Mouse (Mus musculus) hindlimb bud, embryonic 11.5 days (tissue): ENCODE results near the gene Dkk3.
"Not testable (repeated sequence)": the region's sequence is repeated elsewhere in the genome, so short reads cannot be mapped to it uniquely, and the experiment has no call there.

Experiments used
- DNase-seq: peaks from one replicate; pipeline ENCODE4 v3.0.0-alpha.2; 2012; ENCODE audit warnings: low read depth, low spot score; ENCODE audit errors: extremely low spot score

The Dkk3 gene

GRCm38 (mm10) chr7:112169955-112170692 is 11.3 kb upstream of the Dkk3 start:
- no peak for DNase-seq

GRCm38 (mm10) chr7:112165593-112165992 is 6.7 kb upstream of the Dkk3 start:
- DNase-seq, result no peak

- not testable (repeated sequence) for DNase-seq
These were observed 6.2 kb upstream of the Dkk3 start for GRCm38 (mm10) chr7:112165032-112165431.

GRCm38 (mm10) chr7:112164430-112164829 is 5.6 kb upstream of the Dkk3 start:
- DNase-seq, result no peak

GRCm38 (mm10) chr7:112159835-112160234 is 978 bp upstream of the Dkk3 start:
- DNase-seq, result no peak

- no peak for DNase-seq
These were observed 528 bp downstream of the Dkk3 start for GRCm38 (mm10) chr7:112158316-112158741.

- no peak for DNase-seq
These were observed 1.1 kb downstream of the Dkk3 start for GRCm38 (mm10) chr7:112157584-112158315.

- no peak for DNase-seq
These were observed 3.7 kb downstream of the Dkk3 start for GRCm38 (mm10) chr7:112155194-112155593.

GRCm38 (mm10) chr7:112154445-112154844 is 4.4 kb downstream of the Dkk3 start:
- DNase-seq, result no peak

- DNase-seq, result no peak
These were observed 9.7 kb downstream of the Dkk3 start for GRCm38 (mm10) chr7:112149113-112149512.

GRCm38 (mm10) chr7:112147979-112148378 is 10.9 kb downstream of the Dkk3 start:
- DNase-seq, result no peak

GRCm38 (mm10) chr7:112144646-112145179 is 14.1 kb downstream of the Dkk3 start:
- DNase-seq, result no peak

GRCm38 (mm10) chr7:112143978-112144377 is 14.9 kb downstream of the Dkk3 start:
- DNase-seq, result no peak

GRCm38 (mm10) chr7:112143090-112143500 is 15.8 kb downstream of the Dkk3 start:
- no peak for DNase-seq

GRCm38 (mm10) chr7:112142616-112143015 is 16.2 kb downstream of the Dkk3 start:
- DNase-seq, result no peak

GRCm38 (mm10) chr7:112140725-112141124 is 18.1 kb downstream of the Dkk3 start:
- no peak for DNase-seq

GRCm38 (mm10) chr7:112138509-112139405 is 20.1 kb downstream of the Dkk3 start:
- no peak for DNase-seq

GRCm38 (mm10) chr7:112138168-112138508 is 20.7 kb downstream of the Dkk3 start:
- DNase-seq, result no peak

GRCm38 (mm10) chr7:112136537-112136936 is 22.3 kb downstream of the Dkk3 start:
- DNase-seq, result no peak

GRCm38 (mm10) chr7:112135161-112135560 is 23.7 kb downstream of the Dkk3 start:
- no peak for DNase-seq

GRCm38 (mm10) chr7:112133277-112133676 is 25.6 kb downstream of the Dkk3 start:
- DNase-seq, result no peak
